Mouse (Mus musculus) kidney, postnatal 0 days (tissue): ENCODE measurements around the gene Caps2. TPM values are rescaled to one million over a fixed set of nuclear protein-coding genes. Genes with fewer than 3 reads are reported as not detected.
"Not testable (repeated sequence)": the region's sequence is repeated elsewhere in the genome, so short reads cannot be mapped to it uniquely, and the experiment has no call there.

Experiments used
- ATAC-seq: fragments of 200-750 bp; cut with Nextera tagmentation; replicated peaks from 2 replicates; pipeline ENCODE4 v1.8.0; 2017; ENCODE audit warnings: low read depth, moderate number of reproducible peaks, moderate TSS enrichment, moderate library complexity; ENCODE audit not compliant: low FRiP score
- DNase-seq: peaks from one replicate; pipeline ENCODE4 v3.0.0-alpha.2; 2016; ENCODE audit warnings: low spot score
- H3K27ac ChIP-seq: fragments of 300-500 bp; sonication (generic); 2 replicates; pipeline ENCODE4 v1.5.1; 2014; ENCODE audit warnings: mild to moderate bottlenecking
- H3K27me3 ChIP-seq: fragments of 300-500 bp; sonication (generic); 2 replicates; pipeline ENCODE4 v1.6.1; 2014; ENCODE audit warnings: low read length, mixed read lengths; ENCODE audit not compliant: insufficient read depth
- H3K36me3 ChIP-seq: fragments of 300-500 bp; sonication (generic); 2 replicates; pipeline ENCODE4 v1.6.1; 2014; ENCODE audit warnings: low read length, mixed read lengths; ENCODE audit not compliant: insufficient read depth
- H3K4me1 ChIP-seq: fragments of 300-500 bp; sonication (generic); replicated peaks from 2 replicates; pipeline ENCODE4 v1.6.1; 2014; ENCODE audit warnings: antibody characterized with exemption, low read length, mixed read lengths; ENCODE audit not compliant: insufficient read depth
- H3K4me2 ChIP-seq: fragments of 300-500 bp; sonication (generic); 2 replicates; pipeline ENCODE4 v1.6.1; 2014; ENCODE audit warnings: mild to moderate bottlenecking, low read length, moderate library complexity, mixed read lengths
- H3K4me3 ChIP-seq: fragments of 300-500 bp; sonication (generic); replicated peaks from 2 replicates; pipeline ENCODE4 v1.5.1; 2014; ENCODE audit warnings: low read depth, low read length
- H3K9ac ChIP-seq: fragments of 300-500 bp; sonication (generic); 2 replicates; pipeline ENCODE4 v1.6.1; 2014; ENCODE audit warnings: low read depth, low read length
- H3K9me3 ChIP-seq: fragments of 300-500 bp; sonication (generic); replicated peaks from 2 replicates; pipeline ENCODE4 v1.6.1; 2016; ENCODE audit warnings: low read length, inconsistent platforms, mixed read lengths
- CTCF ChIP-seq: IDR thresholded peaks from 2 replicates; pipeline ENCODE4 v1.5.1; 2016; ENCODE audit warnings: antibody characterized with exemption, low read depth, mild to moderate bottlenecking, moderate library complexity
- WGBS: fragments of 180-500 bp; shearing (Covaris S2); extraction: QIAGEN DNeasy Blood & Tissue Kit; methylation state at CpG from one replicate; pipeline ENCODE4 v1.1.7; 2014; 5-methylcytosine and 5-hydroxymethylcytosine counted together
- polyA plus RNA-seq: library from polyadenylated mRNA; unstranded; fragments of >200 nt; fragmentation: Nextera tagmentation; extraction: Ambion mirVana; gene quantifications from 2 replicates; pipeline ENCODE4 v1.2.1, GENCODE M21; 2015

Caps2 gene
- polyA plus RNA-seq, 1 experiment from 2014 or later, result 1.0 TPM

- no peaks in the 10 kb centered on the region for H3K36me3 ChIP-seq
- H3K9me3 ChIP-seq, result no peaks in the 10 kb centered on the region
- WGBS, result 67% methylated on average over 2 of the region's 2 CpGs
These were observed 23.6 kb upstream of the Caps2 start for GRCm38 (mm10) chr10:112139834-112140233.

GRCm38 (mm10) chr10:112159882-112160560 lies 3.4 kb upstream of the Caps2 start, which contains the start of gene Glipr1l3:
TSS of gene Glipr1l3 (minus strand) at chr10:112160327.
- peak; percentile 88 for ATAC-seq
- TF ChIP-seq CTCF, result peak; percentile 93
- H3K27me3 ChIP-seq, H3K4me1 ChIP-seq, H3K9me3 ChIP-seq, H3K4me3 ChIP-seq, H3K9ac ChIP-seq, H3K36me3 ChIP-seq, H3K27ac ChIP-seq: not testable (repeated sequence)
- 16% methylated on average over 15 of the region's 15 CpGs for WGBS
- peak within 1 kb of the TSS; percentile 28; the same call in 1 of the 2 replicates for H3K4me2 ChIP-seq
- peak; percentile 94 for DNase-seq

More at GRCm38 (mm10) chr10:112139834-112140233, 23.6 kb upstream of the Caps2 start:
- TF ChIP-seq CTCF, result no peak
- Histone ChIP-seq H3K4me3 (no peak overlapping the region), H3K4me2 (no peak overlapping the region), H3K9ac (no peak overlapping the region), H3K27ac (no peak overlapping the region), H3K4me1 (no peaks in the 10 kb centered on the region), H3K27me3 (no peaks in the 10 kb centered on the region)
- DNase-seq, result no peak
- ATAC-seq, result no peak

GRCm38 (mm10) chr10:112177027-112177426 lies 13.6 kb downstream of the Caps2 start:
- ATAC-seq, H3K9ac ChIP-seq, DNase-seq, H3K4me3 ChIP-seq, H3K27me3 ChIP-seq, H3K27ac ChIP-seq, H3K9me3 ChIP-seq, H3K4me2 ChIP-seq, H3K4me1 ChIP-seq, H3K36me3 ChIP-seq: not testable (repeated sequence)
- 23% methylated on average over 13 of the region's 13 CpGs for WGBS

- not testable (repeated sequence) for H3K9me3 ChIP-seq, H3K9ac ChIP-seq, H3K36me3 ChIP-seq, ATAC-seq, H3K4me2 ChIP-seq, H3K4me1 ChIP-seq, H3K4me3 ChIP-seq, DNase-seq, H3K27me3 ChIP-seq, H3K27ac ChIP-seq
- WGBS, result 86% methylated on average over 2 of the region's 2 CpGs
These were observed 30.5 kb downstream of the Caps2 start for GRCm38 (mm10) chr10:112193919-112194318.

GRCm38 (mm10) chr10:112203463-112203862 lies 40.0 kb downstream of the Caps2 start:
- ATAC-seq (peak; percentile 73; the same call in 1 of the 2 replicates), DNase-seq (peak; percentile 62)
- 53% methylated on average over 2 of the region's 2 CpGs for WGBS
- Histone ChIP-seq H3K36me3 (no peaks in the 10 kb centered on the region), H3K9ac (no peak overlapping the region), H3K4me1 (no peaks in the 10 kb centered on the region), H3K27ac (no peak overlapping the region), H3K9me3 (no peaks in the 10 kb centered on the region), H3K4me3 (no peak overlapping the region), H3K4me2 (no peak overlapping the region), H3K27me3 (no peaks in the 10 kb centered on the region)
- peak; percentile 87 for TF ChIP-seq CTCF

GRCm38 (mm10) chr10:112227073-112227472 lies 63.7 kb downstream of the Caps2 start:
- H3K9me3 ChIP-seq, result no peaks in the 10 kb centered on the region
- 33% methylated on average over 1 of the region's 1 CpGs for WGBS
- DNase-seq (no peak), ATAC-seq (no peak)
- TF ChIP-seq CTCF, result no peak
- H3K36me3 ChIP-seq, result no peaks in the 10 kb centered on the region
- no peak overlapping the region for H3K9ac ChIP-seq
- H3K27ac ChIP-seq, result no peak overlapping the region
- no peak overlapping the region for H3K4me2 ChIP-seq
- H3K27me3 ChIP-seq, result no peaks in the 10 kb centered on the region
- H3K4me1 ChIP-seq, result 0 out of 2 replicates have a peak, but pooled peaks cover 4% of the 10 kb centered on the region
- H3K4me3 ChIP-seq, result no peak overlapping the region

- WGBS, result 40% methylated on average over 6 of the region's 6 CpGs
- ATAC-seq, result 0 out of 2 replicates have a peak, but pooled peaks have one; percentile 15
- not testable (repeated sequence) for DNase-seq
These were observed 65.8 kb downstream of the Caps2 start for GRCm38 (mm10) chr10:112229091-112229843.

GRCm38 (mm10) chr10:112232733-112233132 lies 69.3 kb downstream of the Caps2 start:
- H3K4me1 ChIP-seq, H3K27me3 ChIP-seq, H3K9me3 ChIP-seq, H3K4me3 ChIP-seq, H3K36me3 ChIP-seq, H3K4me2 ChIP-seq, H3K9ac ChIP-seq, H3K27ac ChIP-seq, DNase-seq: not testable (repeated sequence)
- ATAC-seq, result peak; percentile 73
- WGBS, result 4% methylated on average over 1 of the region's 1 CpGs

More at GRCm38 (mm10) chr10:112229091-112229843, 65.8 kb downstream of the Caps2 start:
- H3K4me2 ChIP-seq, H3K4me1 ChIP-seq, H3K9ac ChIP-seq, H3K27me3 ChIP-seq, H3K4me3 ChIP-seq, H3K9me3 ChIP-seq, H3K36me3 ChIP-seq: not testable (repeated sequence)
- peak overlapping the region; percentile 68; the same call in 1 of the 2 replicates for H3K27ac ChIP-seq

- H3K9me3 ChIP-seq, H3K27ac ChIP-seq, H3K36me3 ChIP-seq, DNase-seq, H3K27me3 ChIP-seq, H3K4me2 ChIP-seq, H3K9ac ChIP-seq, ATAC-seq, H3K4me3 ChIP-seq, H3K4me1 ChIP-seq: not testable (repeated sequence)
- 73% methylated on average over 5 of the region's 5 CpGs for WGBS
These were observed 72.0 kb downstream of the Caps2 start for GRCm38 (mm10) chr10:112235396-112235940.
